Comparison of ENCODE assay signal across 15 mouse cellular contexts in the genomic region with DNA sequence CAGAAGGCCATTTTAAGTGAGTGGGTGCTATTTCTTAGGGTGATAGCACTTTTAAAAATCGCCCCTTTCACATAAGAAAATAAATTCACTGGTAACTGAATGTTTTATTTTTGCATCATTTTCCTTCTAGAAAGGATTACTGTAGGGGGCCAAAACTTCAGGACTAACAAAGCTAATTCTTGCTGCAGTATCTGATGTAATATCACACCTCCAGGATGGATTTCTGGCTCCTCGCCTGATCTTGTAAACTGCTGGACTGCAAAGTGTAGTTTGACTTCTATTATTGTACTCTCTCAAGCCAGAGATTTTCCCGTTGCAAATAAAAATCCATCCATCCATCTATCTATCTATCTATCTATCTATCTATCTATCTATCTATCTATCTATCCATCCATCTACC.
"Had no signal": no experiment of that assay in that cellular context is flagged by ENCODE, and none has a peak within 500 bp of the region (broad histone marks: within the 10 kb centered on the region; RNA-seq: fewer than 3 reads in every experiment).

No protein-coding gene starts in this region.

- H3K4me1 ChIP-seq: liver, embryonic 12.5 days; lung, embryonic 15.5 days; megakaryocyte, embryonic 14.5 days; neural tube, embryonic 12.5 days; stomach, embryonic 15.5 days had no signal

- H3K4me3 ChIP-seq: liver, embryonic 12.5 days; lung, embryonic 15.5 days; megakaryocyte, embryonic 14.5 days; midbrain, embryonic 13.5 days; midbrain, embryonic 15.5 days; neural tube, embryonic 12.5 days; stomach, embryonic 15.5 days had no signal

- H3K27me3 ChIP-seq: liver, embryonic 12.5 days; lung, embryonic 15.5 days; megakaryocyte, embryonic 14.5 days; midbrain, embryonic 13.5 days; midbrain, embryonic 15.5 days; neural tube, embryonic 12.5 days; stomach, embryonic 15.5 days had no signal

- H3K27ac ChIP-seq: liver, embryonic 12.5 days; liver, embryonic 14.5 days; lung, embryonic 15.5 days; macrophage; midbrain, embryonic 13.5 days; midbrain, embryonic 15.5 days; neural tube, embryonic 12.5 days; stomach, embryonic 15.5 days; stomach, postnatal 0 days had no signal

- DNase-seq: right cerebral cortex, postnatal 14 days; thymus, adult 2 months; thymus, postnatal 25 days; thymus, postnatal 4 days had no signal

- H3K9ac ChIP-seq: liver, embryonic 12.5 days; liver, embryonic 14.5 days; lung, embryonic 15.5 days; midbrain, embryonic 13.5 days; midbrain, embryonic 15.5 days; neural tube, embryonic 12.5 days; stomach, embryonic 15.5 days had no signal

- H3K4me2 ChIP-seq: liver, embryonic 12.5 days; lung, embryonic 15.5 days; midbrain, embryonic 11.5 days; midbrain, embryonic 13.5 days; midbrain, embryonic 15.5 days; neural tube, embryonic 12.5 days; stomach, embryonic 15.5 days had no signal

- H3K36me3 ChIP-seq: liver, embryonic 12.5 days; lung, embryonic 15.5 days; midbrain, embryonic 13.5 days; midbrain, embryonic 15.5 days; neural tube, embryonic 12.5 days; stomach, embryonic 15.5 days had no signal

- H3K9me3 ChIP-seq: liver, embryonic 12.5 days; lung, embryonic 15.5 days; midbrain, embryonic 15.5 days; neural tube, embryonic 12.5 days; stomach, embryonic 15.5 days had no signal

- ATAC-seq: liver, embryonic 12.5 days; midbrain, embryonic 13.5 days; midbrain, embryonic 15.5 days had no signal
